Mouse (Mus musculus): ENCODE measurements around the gene Peg12.
A peak's percentile ranks its signal among the peaks of the same experiment; 100 is the strongest.

The Peg12 gene

DNA sequence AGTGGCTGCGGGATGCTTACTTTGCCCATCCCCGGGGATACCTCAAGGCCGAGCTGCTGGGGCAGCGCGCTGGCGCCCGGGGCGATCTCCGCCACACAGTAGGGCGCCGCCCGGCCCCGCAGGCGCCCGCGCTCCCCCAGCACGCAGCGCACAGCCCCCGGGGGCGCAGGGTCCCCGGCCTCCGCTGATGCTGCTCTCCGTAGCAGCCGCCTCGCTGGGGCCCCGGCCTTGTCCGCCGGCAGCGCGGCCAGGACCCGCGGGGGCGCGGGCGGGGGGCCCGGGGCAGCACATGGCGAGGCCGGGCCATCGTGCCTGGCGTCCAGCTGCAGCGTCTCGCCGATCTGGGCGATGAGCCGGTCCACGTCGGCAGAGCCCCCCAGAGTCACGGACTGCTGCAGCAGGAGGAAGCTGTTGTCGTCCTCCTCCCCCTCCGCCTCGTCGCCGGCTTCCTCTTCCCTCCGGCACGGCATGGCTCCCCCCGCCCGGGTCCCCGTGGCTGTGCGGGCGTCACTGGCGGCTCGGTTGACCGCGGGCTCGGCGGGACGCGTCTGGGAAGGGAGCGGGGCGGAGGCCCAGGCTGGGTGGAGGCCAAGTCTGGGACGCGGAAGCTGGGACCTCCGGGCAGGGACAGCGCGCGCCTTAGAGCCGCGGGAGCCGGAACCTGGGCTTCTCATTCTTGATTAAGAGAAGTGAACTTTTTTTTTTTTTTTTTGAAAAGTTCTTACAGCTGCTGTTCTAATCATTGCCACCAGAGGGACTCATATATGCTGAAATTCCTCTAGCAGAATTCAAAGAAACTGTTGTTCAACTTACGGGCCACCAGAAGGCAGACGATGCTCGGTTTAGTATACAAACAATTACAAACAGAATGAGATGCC, at the start of gene Peg12:
Gene Peg12, minus strand, starts transcription at position 633 of the 878 bp plus-strand sequence.
- peak; percentile 5 to 20 for DNase-seq

DNA sequence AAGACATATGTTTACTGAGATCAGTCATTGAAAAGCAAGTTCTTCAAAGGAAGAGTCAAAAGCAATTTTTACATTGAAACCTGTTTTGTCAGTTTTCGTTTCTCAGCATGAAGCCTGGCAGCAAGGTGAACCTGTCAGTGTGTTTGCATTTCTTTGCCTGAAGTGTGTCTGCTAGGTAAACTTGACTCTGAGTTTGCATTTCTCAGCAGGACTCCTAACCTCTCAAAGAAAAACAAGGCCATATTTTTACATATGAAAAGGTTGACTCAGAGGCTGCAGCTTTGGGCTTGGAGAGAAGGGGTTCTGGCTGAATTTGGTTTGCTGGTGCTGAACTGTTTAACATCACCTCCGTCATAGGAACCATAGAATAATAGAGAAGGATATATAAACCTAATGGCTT, 21.8 kb upstream of the Peg12 start:
- no peak for DNase-seq

DNA sequence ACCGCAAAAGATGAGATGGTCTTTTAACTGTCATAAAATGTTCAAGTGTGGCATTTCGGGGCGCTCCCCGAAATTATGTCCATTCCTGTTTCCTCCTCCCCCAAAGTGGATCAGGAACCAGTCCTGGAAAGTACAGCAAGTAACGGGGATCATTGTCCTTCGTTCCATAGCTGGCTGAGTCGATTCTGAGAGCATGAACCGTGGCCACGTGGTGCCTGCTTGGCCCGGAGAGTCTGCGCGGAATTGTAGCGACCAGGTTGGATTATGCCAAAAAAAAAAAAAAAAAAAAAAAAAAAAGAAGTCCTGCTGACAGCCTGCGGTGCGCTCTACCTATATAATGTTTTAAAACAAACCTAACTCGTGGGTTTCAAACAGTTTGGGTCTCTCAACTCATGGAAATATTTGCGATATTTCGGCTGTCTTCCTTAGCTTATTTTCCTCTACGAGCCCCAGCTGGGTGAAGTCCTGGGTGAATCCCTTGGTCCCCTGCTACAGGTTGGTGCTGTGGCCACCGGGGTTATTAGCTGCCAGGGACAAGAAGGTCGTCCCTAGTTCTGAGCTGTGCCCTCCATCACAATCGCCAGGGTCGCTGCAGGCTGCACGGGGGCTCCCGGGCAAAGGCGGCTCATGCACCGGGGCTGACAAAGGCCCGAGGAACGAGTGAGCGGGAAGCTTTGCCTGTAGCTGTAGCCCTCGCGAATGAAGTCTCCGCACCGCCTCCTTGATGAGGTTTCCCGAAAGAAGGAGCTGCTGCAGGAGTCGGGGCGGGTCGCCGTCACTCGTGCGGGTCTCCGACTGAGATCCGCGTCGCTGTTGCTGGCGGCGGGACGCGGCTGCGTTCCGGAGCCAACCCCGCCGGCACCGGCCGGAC, 1.1 kb downstream of the Peg12 start:
- DNase-seq, result peak in 1 of 2 experiments; percentile 1

- no peak for DNase-seq
Observed at GRCm38 (mm10) chr7:62462229-62463006, 1.9 kb downstream of the Peg12 start.

DNA sequence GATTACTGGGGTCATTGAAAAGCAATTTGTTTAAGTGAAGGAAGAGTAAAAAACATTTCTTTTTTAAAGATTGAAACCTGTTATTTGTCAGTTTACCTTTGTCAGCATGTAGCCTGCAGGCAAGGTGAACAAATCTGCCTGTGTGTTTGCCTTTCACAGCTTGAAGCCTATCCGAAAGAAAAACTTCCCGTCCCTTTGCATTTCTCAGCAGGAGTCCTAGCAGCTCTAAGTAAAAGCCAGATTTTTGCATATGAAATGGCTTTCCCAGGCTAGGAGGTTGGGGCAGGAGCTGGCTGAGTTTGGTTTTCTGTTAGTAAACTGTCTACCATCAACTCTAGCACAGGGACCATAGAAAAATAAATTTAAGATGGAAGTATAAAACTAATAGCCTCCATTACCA, 12.0 kb downstream of the Peg12 start:
- DNase-seq, result no peak

DNA sequence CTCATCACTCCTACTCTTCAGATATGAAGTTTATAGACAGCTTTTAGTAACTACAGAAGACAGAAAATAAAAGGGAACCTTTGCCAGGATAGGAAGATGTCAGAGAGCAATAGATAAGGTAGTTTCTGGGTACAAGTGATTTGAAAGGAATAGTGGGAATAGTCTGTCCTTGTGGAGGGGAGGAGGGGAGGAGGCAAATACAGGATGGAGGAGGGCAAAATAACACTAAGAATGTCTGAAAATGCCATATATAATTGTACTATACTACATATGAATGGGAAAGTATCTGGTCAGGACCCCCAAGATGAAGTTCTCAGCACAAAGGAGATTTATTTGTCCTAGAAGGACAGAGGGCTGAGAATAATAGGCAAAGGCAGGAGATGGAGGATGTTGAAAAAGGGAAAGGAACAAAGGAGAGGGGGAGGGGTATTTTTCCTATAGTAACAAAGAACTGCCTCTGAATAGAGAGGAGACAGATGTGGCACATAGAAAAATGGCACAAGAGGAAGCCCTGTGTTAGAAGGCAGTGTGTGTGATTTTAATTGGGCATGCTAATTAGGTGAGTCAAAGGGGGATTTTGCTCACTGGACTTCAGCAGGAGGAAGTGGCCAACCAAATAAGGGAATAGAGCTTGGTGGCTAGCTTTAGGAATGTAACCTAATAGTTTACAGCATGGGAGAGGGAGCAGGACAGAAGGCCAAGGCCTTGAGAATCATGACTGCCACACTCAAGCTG, 18.7 kb downstream of the Peg12 start:
- no peak for DNase-seq

DNA sequence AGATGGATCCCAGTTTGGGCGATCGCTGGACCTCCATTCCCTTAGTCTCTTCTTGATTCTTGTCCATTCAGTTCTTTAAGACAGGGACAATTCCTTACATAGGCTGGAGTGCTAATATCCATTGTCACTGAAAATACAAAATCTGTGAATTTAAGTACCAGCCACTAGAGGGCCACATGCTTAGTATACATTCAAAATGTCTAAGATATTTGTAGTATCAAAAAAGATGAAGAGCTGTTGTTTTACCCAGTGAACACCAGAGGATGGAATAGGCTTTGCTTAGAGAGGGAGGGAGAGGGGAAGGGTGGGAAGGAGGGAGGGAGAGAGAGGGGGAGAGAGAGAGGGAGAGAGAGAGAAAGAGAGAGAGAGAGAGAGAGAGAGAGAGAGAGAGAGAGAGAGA, 27.9 kb downstream of the Peg12 start:
- DNase-seq, result no peak

DNA sequence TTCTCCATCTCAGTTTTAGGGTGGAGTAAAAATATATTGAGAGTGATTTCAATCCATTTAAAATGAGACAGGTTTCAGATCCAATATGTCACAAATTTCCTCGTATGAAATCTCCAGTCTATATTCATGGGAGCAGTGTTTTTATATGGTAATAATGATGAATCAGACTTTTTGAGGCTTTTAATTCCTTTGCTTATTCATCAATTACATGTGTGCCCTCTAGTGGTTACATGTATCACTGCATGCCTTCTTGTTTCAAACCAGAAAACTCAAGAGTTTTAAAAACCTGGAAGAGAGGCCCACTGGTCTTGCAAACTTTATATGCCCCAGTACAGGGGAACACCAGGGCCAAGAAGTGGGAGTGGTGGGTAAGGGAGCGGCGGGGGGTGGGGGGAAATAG, 31.1 kb downstream of the Peg12 start:
- DNase-seq, result no peak

GRCm38 (mm10) chr7:62428337-62428736, 36.0 kb downstream of the Peg12 start:
- DNase-seq, result no peak

- no peak for DNase-seq
Observed at GRCm38 (mm10) chr7:62423210-62423609, 41.1 kb downstream of the Peg12 start.

DNA sequence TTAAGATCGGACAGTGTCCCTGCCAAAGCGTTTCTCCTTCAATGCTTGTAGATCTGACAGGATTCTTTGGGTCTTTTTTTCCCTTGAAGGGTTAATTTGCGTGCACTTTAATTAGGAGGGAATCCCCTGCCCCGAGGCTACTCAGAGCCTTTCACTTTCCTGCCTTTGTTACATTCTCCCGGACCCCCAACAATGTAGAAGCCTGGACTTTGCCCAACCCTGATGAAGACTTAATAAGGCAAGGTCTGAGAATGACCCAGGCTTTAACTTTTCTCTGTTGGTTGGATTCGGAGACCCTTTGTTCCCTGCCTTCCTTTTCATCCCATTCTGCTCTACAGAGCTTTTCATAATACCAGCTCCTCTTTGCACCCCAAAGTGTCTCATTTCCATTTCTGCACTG, 43.7 kb downstream of the Peg12 start:
- DNase-seq, result no peak

GRCm38 (mm10) chr7:62419493-62420360, 44.6 kb downstream of the Peg12 start, which contains the start of gene Mkrn3:
Mkrn3 (minus strand) TSS chr7:62420139.
- peak in 1 of 2 experiments; percentile 2 for DNase-seq

DNA sequence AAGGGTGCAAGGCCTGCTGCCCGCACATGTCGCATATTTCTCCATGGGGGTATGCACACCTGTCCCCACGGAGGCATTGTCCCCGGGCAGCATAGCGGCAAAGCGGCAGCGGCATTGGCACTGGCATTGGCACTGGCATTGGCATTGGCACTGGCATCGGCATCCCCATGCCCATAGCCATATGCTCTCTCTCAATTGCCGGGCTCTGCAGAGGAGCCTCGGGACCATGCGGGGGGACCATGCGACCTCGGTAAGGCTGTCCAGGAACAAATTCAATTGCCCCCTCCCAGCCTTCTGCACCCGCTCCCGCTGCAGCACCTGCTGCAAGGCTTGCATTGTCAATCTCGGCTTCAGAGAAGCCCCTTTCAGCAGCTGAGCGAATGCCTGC, 45.2 kb downstream of the Peg12 start:
- no peak for DNase-seq

DNA sequence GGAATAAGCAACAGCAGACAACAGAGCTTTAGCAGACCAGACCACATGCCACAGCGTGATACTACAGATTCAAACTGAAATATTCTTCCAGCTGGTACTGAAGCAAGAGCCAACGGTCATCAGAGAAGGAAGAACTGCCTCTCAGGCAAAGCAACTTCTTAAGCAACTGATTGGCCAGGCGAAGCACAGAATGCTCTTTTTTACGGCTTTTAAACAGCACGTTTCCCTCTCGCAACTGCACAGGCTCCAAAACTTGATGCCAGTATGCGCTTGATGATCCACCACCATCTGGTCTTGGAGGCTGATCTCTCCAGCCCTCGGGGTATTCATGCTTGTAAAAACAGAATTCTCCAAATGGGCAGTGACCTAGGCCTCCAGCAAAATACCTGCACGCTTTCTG, 46.0 kb downstream of the Peg12 start:
- DNase-seq, result no peak

GRCm38 (mm10) chr7:62416173-62416572, 48.1 kb downstream of the Peg12 start:
- no peak for DNase-seq

DNA sequence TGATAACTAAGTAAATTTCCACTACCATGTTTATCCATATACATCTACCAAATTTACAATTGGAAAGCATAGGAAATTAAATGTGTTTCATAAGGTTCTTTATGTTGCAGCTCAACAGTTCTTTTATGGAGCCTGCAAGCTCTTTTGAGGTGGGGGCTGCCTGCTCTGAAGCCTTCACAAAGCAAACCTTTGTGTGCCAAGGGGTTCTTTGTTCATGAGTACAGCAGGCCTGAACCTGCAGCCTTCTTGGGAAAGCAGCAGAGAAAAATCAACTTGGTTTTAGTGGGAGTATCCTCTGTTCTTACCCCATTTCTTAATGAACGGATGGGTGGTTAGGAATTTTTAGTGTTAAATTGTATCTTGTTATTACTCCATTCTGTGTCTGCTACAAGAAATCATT, 49.1 kb downstream of the Peg12 start:
- no peak for DNase-seq

Data from thymus, adult 18-20 months (tissue).